Mouse (Mus musculus) cerebral cortex, adult 2 months (tissue): ENCODE results near the gene Pacs2.

Source experiments
- WGBS: fragments of 180-500 bp; shearing (Covaris S2); methylation state at CpG from one replicate; pipeline ENCODE4 v1.1.7; 2018; 5-methylcytosine and 5-hydroxymethylcytosine counted together

Gene Pacs2

DNA sequence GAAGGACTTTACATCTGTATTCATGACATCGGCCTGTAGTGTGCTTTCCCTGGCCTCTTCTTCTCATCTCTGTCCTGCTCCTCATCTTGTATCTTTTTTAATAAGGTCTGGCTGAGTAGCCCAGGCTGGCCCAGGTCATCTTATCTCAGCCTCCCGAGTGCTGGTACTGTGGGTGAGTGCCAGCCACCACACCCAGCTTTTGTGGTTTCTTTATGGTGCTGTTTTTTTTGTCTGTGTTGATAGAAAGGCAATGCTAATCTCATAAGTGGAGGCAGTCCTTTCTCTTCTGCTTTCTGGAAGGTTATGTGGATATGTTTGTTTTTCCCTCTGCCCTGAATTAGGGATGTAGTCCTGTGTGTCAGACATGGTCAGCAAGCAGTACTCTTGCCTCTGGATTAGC, 28.2 kb downstream of the Pacs2 start:
- WGBS: 80% methylated on average over 2 of the region's 2 CpGs

DNA sequence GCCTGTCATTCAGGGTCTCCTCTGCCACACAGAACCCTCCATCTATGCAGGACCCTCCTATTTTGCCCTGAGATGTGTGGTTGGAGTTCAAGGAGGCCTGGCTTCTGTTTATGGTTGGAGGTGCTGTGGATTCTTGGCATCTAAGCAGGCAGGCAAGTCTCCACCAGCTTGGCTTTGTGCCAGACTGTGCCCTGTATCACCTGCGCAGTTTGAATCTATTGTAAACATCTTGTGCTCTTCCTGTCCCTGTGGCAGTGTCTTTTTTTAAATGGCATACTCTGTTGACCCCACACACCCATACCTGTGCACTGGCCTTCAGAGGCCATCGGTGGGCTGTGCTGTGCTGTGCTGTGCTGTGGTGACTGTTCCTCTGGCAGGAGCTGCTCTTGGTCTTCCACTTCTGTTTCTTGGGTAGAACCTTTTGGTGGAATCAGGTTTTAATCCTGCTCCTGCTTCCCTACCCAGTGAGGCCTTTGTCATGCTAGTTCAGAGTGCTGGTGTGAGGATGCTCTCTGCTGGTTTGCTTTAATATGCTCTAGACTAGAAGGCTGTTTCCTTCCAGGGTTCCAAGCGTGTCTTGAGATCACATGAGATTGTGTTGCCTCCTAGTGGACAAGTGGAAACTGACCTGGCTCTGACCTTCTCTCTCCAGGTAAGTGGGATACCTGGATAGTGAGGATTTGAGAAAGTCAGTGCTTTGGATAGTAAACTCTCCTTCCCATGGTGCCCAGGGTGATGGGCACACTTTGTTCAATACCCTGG, 30.8 kb downstream of the Pacs2 start:
- WGBS: 83% methylated on average over 3 of the region's 3 CpGs

DNA sequence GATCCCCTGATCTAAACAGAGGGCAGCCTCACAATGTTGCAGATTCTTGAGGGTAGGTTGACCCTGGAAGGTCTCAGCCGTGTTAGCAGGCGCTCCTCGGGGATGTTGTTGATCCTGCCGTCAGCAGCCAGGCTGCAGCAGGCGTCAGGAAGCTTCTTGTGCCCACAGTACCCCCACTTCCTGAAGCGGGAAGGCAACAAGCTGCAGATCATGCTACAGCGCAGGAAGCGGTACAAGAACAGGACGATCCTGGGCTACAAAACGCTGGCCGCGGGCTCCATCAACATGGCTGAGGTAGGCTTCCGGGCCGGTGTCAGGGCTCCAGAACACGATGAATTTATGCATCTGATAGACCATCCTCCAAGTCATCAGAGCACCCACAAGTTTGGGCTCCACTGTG, 32.6 kb downstream of the Pacs2 start:
- WGBS: 83% methylated on average over 15 of the region's 15 CpGs

DNA sequence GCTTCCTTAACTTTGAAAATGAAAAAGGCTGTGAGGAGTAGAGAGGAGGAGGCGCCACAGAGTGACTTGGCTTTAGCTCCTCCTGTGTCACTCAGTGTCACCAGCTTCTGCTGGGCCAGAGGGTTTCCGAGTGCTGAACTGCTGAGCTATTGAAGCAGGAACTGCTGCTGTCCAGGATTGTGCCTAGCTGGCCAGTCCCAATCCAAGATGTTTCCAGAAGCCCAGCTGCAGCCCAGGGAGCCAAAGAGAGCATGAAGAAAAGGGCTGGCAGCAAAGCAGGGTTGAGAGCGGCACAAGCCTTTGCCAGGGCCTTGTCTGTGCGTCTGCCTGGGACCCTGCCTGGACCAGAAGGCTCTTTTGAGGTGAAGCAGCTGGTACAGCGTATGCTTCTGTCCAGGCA, 33.8 kb downstream of the Pacs2 start:
- WGBS: 75% methylated on average over 5 of the region's 5 CpGs

DNA sequence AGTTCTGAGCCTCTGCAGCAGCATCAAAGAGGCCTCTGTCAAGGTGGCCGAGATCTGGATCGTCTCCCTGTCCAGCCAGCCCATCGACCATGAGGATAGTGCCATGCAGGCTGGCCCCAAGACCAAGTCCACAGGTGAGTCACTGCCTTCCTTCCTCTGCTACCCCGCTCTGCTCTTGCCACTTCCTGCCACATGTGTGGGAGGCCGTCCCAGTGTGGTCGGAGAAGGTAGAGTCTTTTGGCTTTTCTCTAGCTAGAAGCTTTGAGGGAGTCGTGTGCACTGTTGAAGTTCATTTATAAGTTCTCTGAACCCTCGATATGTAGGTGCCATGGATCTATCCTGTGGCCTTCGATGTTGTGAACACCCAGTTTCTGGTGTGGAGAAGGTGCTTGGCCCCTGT, 35.5 kb downstream of the Pacs2 start:
- WGBS: 93% methylated on average over 9 of the region's 9 CpGs

DNA sequence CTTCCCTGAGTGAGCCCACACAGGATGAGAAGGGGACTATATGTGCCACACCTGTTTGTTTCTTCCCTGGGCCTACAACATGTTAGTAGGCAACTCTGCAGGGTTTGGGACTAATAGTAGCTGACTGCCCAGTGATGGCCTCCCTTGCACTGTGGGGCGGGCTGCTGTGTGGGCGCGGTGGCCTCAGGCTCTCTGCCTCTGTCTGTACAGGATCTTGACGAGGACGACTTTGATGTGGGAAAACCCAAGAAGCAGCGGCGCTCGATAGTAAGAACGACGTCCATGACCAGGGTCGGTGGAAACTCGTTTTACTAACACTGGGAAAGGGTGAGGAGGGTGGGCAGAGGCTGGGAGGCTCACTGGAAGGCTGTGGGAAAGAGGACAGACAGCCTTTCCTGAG, 36.4 kb downstream of the Pacs2 start:
- 93% methylated on average over 12 of the region's 12 CpGs for WGBS

DNA sequence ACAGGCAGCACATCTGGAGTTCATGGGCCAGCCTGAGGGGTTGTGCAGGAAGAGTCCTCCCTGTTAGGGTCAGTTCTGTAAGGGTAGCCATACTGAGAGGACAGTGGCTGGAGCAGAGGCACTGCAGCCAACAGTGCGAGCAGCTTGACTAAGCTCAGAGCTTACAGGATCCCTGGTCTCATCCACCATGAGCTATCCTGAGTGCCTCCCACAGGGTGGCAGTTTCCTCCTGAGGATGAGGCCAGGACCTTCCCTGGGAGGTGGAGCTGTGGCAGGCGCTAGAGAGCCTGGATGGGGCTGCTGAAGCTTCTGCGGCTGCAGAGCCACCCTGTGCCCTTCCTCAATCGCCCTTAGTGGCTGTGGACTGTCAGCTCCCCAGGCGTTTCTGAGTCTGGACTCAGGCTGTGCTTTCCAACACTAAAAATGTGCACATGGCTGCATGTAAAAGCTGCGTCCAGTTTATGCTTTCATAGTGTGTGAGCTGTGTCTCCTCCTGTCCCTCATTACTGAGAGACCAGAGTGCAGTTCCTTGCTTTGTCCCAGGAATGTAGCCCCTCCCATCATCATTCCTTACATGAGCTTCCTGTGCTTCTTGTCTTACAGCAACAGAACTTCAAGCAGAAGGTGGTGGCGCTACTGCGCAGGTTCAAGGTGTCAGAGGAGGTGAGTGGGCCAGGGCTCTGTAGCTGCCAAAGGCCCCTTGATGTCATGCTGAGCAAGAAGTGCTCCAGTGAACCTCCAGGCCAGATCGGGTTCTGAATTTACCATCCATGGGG, 37.5 kb downstream of the Pacs2 start:
- WGBS: 72% methylated on average over 9 of the region's 9 CpGs

DNA sequence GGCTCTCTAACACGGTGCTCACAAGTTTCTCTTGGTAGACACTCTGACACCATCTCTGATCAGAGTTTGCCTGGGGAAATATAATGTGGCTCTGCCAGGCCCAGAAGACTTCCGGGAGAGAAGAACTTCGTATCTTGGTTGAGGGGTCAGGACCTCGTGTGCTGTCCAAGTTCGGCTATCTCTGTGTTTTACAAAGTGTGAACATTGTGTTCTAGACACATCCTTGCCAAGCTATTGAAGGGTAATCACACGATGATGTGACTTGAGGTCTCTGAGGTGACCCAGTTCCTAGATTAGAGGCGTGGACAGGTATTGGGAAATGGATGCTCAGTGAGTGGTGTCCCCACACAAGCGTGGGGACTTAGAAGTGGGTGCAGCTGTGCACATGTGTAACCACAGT, 41.8 kb downstream of the Pacs2 start:
- 93% methylated on average over 8 of the region's 8 CpGs for WGBS

DNA sequence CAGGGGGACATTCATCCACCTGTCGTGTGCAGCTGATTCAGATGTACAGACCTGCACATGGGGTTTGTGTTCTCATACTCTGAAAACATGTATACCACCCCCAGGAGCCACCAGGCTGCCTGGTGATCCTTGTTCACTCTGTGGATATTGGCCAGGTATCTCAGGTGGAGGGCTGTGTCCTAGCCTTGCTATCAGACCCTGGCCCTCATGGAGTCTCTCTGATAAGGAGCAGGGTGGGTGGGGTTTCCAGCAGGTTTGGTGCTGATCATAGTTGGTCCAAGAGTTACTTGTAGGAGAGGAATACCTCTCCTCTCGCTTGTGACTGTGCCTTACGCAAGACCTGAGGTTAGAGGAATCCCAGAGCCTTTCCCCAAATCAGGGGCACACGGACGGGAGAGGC, 45.9 kb downstream of the Pacs2 start:
- 93% methylated on average over 5 of the region's 5 CpGs for WGBS

DNA sequence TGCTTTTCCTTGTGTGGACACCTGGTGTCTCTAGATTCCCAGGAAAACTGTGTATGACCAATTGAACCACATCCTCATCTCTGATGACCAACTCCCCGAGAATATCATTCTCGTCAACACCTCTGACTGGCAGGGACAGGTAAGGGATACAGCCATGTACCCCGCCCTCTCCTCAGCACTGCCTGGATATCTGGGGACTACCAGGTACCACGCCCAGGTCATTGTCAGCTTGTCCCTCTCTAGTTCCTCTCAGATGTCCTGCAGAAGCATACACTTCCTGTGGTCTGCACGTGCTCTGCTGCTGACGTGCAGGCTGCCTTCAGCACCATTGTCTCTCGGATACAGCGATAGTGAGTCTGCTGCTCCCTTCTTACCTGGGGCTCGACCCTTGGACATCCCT, 47.3 kb downstream of the Pacs2 start:
- 92% methylated on average over 9 of the region's 9 CpGs for WGBS

DNA sequence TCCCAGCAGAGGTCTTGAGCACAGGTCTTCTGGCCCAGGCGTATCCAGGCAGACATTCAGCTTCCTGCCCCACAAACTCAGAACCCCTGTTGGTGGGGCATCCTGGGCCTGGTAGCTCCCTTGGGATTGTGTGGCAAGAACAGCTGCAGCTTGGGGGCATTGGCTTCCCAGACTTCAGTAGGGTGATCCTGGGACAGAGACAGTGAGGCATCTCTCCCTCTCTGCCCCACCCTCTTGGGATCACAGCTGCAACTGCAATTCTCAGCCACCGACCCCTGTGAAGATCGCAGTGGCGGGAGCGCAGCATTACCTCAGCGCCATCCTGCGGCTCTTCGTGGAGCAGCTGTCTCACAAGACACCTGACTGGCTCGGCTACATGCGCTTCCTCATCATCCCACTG, 47.9 kb downstream of the Pacs2 start:
- WGBS: 79% methylated on average over 10 of the region's 10 CpGs

DNA sequence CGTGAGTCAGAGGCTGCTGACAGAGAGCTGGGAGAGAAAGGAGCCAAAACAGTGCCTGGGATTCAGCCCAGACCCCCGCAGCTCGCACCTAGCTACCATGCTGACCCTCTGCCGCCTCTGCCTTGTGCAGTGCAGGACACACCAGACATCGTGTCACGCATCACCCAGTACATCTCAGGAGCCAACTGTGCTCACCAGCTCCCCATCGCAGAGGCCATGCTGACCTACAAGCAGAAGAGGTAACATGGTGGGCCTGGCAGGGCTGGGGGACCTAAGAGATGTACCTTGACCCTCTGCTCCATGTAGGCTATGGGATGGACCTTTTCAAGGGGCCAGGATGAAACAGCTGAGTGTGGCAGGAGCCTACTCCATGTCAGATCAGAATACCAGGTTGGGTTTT, 49.4 kb downstream of the Pacs2 start:
- 95% methylated on average over 7 of the region's 7 CpGs for WGBS

DNA sequence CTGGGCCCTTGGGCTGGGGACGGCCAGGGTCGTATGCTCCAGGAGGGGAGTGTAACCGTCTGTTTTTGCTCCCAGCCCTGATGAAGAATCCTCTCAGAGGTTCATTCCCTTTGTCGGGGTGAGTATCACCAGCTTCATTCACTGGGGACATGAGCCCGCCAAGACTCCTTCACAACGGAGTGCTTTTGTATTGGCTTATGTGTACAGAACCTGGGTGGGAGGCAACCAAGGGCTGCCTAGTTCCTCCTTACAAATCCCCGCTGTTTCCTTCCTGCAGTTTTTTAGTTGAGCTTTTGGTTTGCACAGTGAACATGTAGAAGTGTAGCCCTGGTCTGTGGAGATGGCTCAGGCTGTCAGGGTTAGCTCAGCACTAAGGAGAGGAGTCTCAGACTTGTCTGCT, 53.7 kb downstream of the Pacs2 start:
- 80% methylated on average over 7 of the region's 7 CpGs for WGBS

DNA sequence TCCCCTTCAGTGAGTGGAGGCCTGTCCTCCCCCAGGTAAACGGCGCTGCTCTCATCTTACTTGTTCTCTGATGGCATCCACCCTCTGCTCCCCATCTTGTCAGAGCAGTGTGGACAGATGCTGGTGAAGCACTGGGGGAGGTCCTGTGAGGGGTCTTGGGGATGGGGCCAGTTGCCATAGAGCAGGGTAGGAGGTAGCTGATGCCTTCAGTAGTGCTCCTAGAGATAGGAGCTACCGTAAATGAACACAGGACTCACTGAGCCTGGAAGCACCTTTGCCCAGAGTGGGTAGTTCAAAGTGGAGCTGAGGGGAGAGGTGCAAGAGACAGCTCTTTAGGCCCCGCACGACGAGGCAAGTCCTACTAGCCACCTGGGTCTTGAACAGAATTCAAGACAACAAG, 55.1 kb downstream of the Pacs2 start:
- WGBS: 97% methylated on average over 6 of the region's 6 CpGs

DNA sequence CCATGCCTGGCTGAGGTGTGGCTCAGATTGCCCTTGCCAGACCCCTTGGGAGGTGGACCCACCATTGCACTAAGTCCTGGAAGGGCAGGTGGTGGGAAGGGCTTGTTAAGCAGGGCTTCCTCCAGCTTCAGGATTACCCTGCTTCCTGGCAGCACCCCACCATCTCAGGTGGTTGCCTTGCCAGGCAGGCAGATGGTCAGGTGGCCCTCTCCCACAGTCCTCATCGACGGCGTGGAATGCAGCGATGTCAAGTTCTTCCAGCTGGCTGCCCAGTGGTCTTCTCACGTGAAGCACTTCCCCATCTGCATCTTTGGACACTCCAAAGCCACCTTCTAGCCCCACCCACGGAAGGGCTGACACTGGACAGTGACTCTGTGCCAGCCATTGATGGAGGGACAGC, 57.0 kb downstream of the Pacs2 start:
- 70% methylated on average over 6 of the region's 6 CpGs for WGBS

DNA sequence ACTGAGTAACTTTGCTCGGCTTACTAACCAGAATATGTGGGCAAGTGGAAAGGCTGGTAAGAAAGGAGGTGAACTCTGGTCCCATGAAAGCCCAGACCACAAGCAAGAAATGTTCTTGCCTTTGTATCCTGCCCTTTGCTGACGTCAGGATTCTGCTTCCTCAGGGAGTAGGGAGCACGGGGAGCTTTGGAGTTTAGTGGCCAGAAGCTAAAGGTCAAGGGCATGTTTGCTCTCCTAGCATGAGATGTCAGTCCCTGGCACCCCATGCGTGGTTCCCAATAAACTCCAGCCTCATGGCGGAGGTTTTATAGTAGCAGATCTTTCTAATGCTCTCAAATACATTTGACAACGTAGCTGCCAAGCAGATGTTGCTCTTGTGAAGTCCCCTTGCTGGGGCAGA, 57.5 kb downstream of the Pacs2 start:
- WGBS: 76% methylated on average over 6 of the region's 6 CpGs

DNA sequence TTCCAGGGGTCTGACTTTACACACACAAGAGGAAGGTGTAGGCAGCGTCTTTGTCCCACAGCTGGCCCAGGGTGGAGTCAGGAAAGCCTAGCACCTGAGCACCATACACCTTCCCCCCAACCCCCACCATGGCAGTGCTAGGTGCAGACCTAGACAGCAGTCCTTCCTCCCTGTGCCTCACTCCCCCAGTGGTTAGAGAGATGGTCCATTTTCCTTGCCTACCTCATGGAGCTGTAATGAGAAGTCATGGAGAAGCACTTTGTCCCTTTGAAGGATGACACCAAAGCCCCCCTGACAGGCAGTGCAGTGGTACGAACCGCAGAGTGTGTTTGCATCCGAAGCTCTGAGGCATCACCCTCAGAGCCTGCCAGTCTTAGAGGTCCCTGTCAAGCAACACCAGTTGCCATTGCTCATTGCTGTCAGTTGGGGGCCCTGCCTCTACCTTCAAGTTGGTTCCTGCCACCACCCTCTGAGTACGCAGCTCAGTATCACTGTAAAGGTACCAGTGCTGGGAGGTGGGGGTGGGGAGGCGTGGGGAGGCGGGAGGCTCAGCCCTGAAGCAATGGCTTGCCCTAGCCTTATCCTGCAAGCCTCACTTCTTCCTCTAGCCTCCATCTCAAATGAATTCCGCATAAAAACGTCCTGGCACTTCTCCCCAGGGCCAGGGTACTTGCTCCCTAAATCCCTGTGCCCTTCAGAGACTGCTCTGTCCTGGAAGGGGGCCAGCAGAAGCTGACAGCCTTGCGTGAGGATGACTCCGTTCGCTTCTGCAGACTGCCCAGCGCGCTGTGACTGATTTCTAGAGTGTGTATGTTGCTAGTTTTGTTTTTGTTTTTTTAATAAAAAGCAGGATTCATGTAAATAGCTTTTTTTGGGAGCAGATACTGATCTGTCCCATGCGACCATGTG, 59.4 kb downstream of the Pacs2 start:
- 17% methylated on average over 15 of the region's 15 CpGs for WGBS

DNA sequence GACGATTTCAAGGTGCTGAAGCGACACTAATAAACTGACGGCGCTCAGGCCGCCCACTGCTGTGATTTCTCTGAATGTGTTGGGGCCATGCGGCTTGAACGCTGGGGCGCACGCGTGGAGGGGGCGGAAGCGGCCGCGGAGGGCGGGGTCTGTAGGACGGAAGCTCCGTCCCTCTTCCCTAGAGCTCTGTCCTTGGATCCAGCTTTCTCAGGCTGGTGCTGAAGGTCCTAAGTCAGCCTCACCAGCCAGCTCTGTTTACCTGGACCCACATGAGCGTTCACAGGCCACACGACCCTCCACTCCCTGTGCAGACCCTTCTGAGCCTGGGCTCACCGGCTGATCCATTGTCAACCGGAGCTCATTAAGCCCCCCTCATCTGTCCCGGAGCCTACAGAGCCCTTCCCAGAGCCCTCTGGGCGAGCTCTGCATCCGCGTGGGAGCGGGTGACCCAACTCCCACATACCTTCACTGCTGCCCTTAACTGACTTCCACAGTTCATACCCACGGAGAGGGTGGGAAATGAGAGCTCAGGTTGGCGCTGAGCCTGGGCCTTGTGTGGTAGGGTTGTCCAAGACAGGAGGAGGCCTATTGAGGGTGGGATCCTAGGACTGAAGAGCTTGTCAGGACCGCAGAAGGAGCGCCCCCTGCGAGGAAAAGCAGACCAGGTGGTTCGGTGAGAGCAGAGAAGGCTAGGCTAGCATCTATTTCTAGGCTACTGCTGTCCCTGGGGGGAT, 60.2 kb downstream of the Pacs2 start, which contains the start of gene Tex22:
Gene Tex22 (plus strand): TSS at position 174 of the 734 bp plus-strand sequence.
- WGBS: 3% methylated on average over 32 of the region's 32 CpGs

DNA sequence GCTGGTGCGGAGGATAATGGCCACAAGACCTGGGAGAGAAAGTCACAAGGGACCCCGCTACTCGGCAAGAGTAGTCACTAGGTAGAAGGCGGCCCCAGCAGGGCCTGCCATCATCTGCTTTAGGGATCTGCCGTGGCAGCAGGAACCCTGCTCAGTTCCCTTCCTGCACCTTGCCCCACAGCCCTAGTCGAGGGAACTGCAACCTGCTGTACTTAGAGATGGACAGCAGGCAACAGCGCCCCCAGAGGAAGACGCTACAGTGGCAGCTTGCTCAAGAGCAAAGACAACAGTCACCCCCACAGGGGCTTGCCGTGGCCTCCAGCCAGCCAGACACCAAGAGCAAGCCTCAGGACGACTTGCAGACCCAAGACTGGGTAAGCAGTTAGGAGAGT, 60.8 kb downstream of the Pacs2 start:
- WGBS: 4% methylated on average over 10 of the region's 10 CpGs

DNA sequence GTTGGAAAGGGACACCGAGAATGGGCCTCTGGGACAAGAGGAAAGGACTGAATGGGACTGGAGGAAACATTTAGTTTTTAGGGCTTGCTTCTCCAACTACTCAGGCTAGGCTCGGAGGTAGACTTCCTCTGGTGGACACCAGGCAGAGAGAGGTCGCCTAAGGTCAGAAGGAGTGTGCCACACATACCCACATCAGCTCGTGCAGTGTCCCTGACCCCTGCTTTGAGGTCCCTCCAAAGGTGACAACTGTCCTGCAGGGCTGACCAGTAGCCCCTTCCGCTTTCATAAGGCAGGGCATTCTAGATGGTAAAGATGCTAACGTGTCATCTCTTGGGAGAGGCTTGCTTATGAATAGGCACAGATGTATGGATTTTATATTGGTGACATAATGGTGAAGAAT, 61.2 kb downstream of the Pacs2 start:
- 58% methylated on average over 6 of the region's 6 CpGs for WGBS

DNA sequence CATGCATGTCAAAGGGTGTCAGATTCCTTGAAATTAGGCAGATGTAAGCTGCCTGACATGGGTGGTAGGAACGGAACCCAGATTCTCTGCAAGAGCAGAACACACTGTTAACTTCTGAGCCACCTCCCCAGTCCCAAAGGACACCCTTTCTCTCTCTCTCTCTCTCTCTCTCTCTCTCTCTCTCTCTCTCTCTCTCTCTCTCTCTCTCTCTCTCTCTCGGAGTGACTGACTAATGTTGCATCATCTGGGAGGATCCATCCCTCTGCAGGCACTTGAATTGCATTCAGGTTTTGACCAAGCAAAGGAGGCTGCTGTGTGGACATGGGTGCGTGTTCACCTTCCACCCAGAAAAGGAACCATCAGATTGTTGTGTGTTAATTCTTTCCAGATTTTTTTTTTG, 73.0 kb downstream of the Pacs2 start:
- 71% methylated on average over 3 of the region's 3 CpGs for WGBS

DNA sequence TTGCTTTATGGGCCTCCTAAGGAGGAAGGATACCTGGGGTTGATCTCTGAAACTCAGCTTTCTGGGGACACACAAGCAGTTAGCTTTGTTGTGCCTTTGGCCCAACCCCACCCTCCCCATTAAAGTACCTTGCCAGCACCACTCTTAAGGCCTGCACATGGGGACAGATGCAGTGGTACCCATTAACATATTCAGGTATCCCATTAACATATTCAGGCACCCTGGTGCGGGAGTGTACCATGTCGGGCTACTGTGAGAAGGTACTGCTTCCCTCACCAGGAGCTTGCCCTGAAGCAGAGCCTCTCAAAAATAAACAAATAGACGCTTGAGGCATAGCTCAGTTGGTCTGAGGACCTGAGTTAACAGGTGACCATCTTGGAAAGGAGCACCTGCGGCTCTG, 73.7 kb downstream of the Pacs2 start:
- WGBS: 67% methylated on average over 4 of the region's 4 CpGs
